Mouse (Mus musculus) midbrain, embryonic 14.5 days (tissue): Measurements from ENCODE around the gene Nell2. TPM values are rescaled to one million over a fixed set of nuclear protein-coding genes. Genes with fewer than 3 reads are reported as not detected.
A peak's percentile ranks its signal among the peaks of the same experiment; 100 is the strongest.
"Not testable (repeated sequence)": the region's sequence is repeated elsewhere in the genome, so short reads cannot be mapped to it uniquely, and the experiment has no call there.

ENCODE experiments used
- ATAC-seq: fragments of 200-750 bp; cut with Nextera tagmentation; 2 replicates; pipeline ENCODE4 v1.8.0; 2017; ENCODE audit warnings: moderate number of reproducible peaks, moderate library complexity; ENCODE audit not compliant: low FRiP score, low TSS enrichment
- DNase-seq: peaks from one replicate; pipeline ENCODE4 v3.0.0-alpha.2; 2015
- H3K27ac ChIP-seq: fragments of 300-500 bp; sonication (generic); replicated peaks from 2 replicates; pipeline ENCODE4 v1.5.1; 2014; ENCODE audit warnings: mild to moderate bottlenecking, low read depth, low read length, moderate library complexity
- H3K27me3 ChIP-seq: fragments of 300-500 bp; sonication (generic); 2 replicates; pipeline ENCODE4 v1.6.1; 2014; ENCODE audit warnings: low read length, control low read depth, mixed read lengths; ENCODE audit not compliant: control insufficient read depth, insufficient read depth
- H3K36me3 ChIP-seq: fragments of 300-500 bp; sonication (generic); 2 replicates; pipeline ENCODE4 v1.6.1; 2014; ENCODE audit warnings: low read length, control low read depth; ENCODE audit not compliant: control insufficient read depth, insufficient read depth
- H3K4me1 ChIP-seq: fragments of 300-500 bp; sonication (generic); 2 replicates; pipeline ENCODE4 v1.6.1; 2014; ENCODE audit warnings: mild to moderate bottlenecking, antibody characterized with exemption, low read length, control low read depth; ENCODE audit not compliant: control insufficient read depth, insufficient read depth
- H3K4me2 ChIP-seq: fragments of 300-500 bp; sonication (generic); 2 replicates; pipeline ENCODE4 v1.6.1; 2014; ENCODE audit warnings: mild to moderate bottlenecking, low read length, moderate library complexity
- H3K4me3 ChIP-seq: fragments of 300-500 bp; sonication (generic); replicated peaks from 2 replicates; pipeline ENCODE4 v1.5.1; 2014; ENCODE audit warnings: low read depth, low read length
- H3K9ac ChIP-seq: fragments of 300-500 bp; sonication (generic); replicated peaks from 2 replicates; pipeline ENCODE4 v1.6.1; 2014; ENCODE audit warnings: mild to moderate bottlenecking, low read length, moderate library complexity
- H3K9me3 ChIP-seq: fragments of 300-500 bp; sonication (generic); 2 replicates; pipeline ENCODE4 v1.6.1; 2016; ENCODE audit warnings: low read length, control low read depth, mixed read lengths; ENCODE audit not compliant: control insufficient read depth
- WGBS: fragments of 180-500 bp; shearing (Covaris S2); extraction: QIAGEN DNeasy Blood & Tissue Kit; methylation state at CpG from one replicate; pipeline ENCODE4 v1.1.7; 2014; 5-methylcytosine and 5-hydroxymethylcytosine counted together
- polyA plus RNA-seq: library from polyadenylated mRNA; unstranded; fragments of >200 nt; fragmentation: Nextera tagmentation; extraction: Ambion mirVana; gene quantifications from 2 replicates; pipeline ENCODE4 v1.2.1, GENCODE M21; 2014

Nell2 gene
- polyA plus RNA-seq, 1 experiment from 2014 or later: 170 TPM

DNA sequence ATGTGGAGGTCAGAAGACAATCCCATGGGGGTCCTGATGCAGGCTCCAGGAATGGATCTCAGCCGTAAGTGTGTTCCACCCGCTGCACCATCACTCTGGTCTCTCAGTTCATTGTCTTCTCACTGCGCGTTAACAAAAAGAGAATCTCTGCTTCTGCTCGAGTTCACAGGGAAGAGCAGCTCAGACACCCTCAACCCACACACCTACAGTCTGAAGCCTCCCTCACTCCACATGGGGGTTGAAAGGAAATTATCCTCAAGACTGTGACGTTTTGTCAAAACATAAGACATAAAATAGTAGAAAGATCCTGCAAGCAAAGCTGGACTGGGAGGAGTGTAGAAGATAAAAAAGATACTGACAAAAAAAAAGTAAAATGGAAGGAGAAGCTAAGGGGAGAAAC lies 6.3 kb upstream of the Nell2 start:
- H3K36me3 ChIP-seq: no peaks in the 10 kb centered on the region
- H3K27ac ChIP-seq: no peak overlapping the region
- DNase-seq (no peak), ATAC-seq (no peak)
- no peak overlapping the region for H3K9ac ChIP-seq
- no peak overlapping the region for H3K4me3 ChIP-seq
- H3K4me1 ChIP-seq: no peaks in the 10 kb centered on the region
- H3K9me3 ChIP-seq: 0 out of 2 replicates have a peak, but pooled peaks cover 3% of the 10 kb centered on the region
- H3K27me3 ChIP-seq: no peaks in the 10 kb centered on the region
- 72% methylated on average over 6 of the region's 6 CpGs for WGBS
- H3K4me2 ChIP-seq: no peak overlapping the region

DNA sequence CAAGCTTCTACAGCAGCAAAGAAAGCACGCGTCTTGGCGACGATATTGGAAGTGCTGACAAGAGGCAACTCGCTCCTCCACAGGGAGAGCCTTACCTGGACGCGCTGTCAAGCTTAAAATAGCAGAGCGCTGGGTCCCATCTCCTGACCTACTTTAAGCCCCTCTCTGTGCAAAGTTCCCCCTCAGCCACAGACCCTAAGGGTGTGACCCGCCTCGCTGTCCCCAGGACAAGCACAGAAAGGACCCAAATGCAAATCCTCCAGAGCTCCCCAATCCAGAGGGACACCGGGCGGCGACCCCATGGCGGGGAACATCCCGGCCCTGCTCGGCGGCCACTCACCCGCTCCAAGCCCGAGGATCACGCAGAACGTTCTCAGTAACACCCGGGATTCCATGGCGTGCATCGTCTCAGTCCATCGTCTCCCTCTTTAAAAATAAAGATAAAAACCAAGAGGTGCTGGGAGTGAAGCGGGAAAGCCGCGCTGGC lies 855 bp downstream of the Nell2 start:
- WGBS: under 1% methylated on average over 28 of the region's 28 CpGs
- Histone ChIP-seq H3K9me3 (no peaks in the 10 kb centered on the region), H3K9ac (peak overlapping the region; percentile 85), H3K4me2 (peak overlapping the region; percentile 79), H3K4me3 (peak overlapping the region; percentile 75), H3K27ac (peak overlapping the region; percentile 93), H3K4me1 (peaks cover 12% of the 10 kb centered on the region), H3K36me3 (no peaks in the 10 kb centered on the region), H3K27me3 (no peaks in the 10 kb centered on the region)
- DNase-seq: peak; percentile 64
- 0 out of 2 replicates have a peak, but pooled peaks have one; percentile 21 for ATAC-seq

DNA sequence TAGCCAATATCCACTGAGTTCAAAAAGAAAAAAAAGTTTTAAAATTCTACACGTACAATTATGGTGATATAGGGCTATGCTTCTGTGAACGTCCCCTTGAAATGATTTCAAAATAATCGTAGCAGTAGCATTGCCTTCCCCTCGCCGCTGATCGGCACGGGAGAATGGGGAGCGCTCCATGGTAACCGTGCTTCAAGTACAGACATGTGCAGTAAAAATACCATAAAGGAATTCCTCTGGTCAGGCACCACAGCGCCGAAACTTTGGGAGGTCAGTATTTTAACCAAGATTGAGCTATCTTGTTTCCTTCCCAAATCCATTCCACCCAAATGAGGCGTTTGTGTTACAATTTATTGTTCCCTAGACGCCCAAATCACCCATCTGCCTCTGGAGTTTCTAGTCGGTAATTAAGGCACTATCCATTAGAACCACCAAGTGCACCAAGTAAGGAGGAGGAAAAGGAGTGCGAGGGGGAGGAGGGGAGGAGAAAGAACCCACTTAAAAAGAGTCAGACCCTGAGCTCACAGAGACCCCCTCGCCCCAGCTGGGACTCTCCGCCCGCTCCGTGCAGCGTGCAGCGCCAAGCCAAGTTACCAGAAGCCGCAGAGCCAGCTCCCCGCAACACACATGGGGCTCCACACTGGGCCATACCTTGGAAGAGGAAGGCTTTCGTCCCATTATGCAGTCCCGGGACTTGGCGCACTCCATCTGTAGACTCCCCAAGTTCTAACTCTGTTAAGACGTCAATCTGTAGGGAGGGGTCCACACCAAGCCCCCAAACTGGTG lies 1.5 kb downstream of the Nell2 start:
- peak overlapping the region; percentile 85 for H3K9ac ChIP-seq
- peak overlapping the region; percentile 79 for H3K4me2 ChIP-seq
- H3K36me3 ChIP-seq: no peaks in the 10 kb centered on the region
- no peaks in the 10 kb centered on the region for H3K9me3 ChIP-seq
- peak overlapping the region; percentile 75 for H3K4me3 ChIP-seq
- whole genome bisulfite sequencing: 1% methylated on average over 27 of the region's 27 CpGs
- peak overlapping the region; percentile 93 for H3K27ac ChIP-seq
- no peaks in the 10 kb centered on the region for H3K27me3 ChIP-seq
- H3K4me1 ChIP-seq: peaks cover 12% of the 10 kb centered on the region
- DNase-seq (peak; percentile 68), ATAC-seq (no peak)

DNA sequence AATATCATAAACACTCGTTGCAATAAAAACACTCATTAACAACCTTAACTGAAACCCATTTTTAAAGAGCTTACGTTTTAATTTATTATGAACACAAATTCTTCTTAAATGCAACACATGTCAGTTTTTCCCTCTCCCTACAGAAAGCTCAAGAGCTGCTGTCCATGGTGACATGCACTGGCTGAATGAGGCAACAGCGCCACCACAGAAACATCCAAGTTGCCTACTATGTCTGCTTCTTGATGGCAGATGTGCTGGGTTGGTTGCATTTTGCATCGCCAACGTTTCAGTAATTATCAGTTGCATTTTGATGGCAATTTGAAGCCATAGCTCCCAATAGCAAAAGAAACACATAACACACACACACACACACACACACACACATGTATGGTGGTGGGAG lies 2.4 kb downstream of the Nell2 start:
- Histone ChIP-seq H3K9me3 (no peaks in the 10 kb centered on the region), H3K36me3 (no peaks in the 10 kb centered on the region), H3K27ac (no peak overlapping the region; the same call in 1 of the 2 replicates), H3K4me3 (peak overlapping the region; percentile 75), H3K4me2 (peak overlapping the region; percentile 79), H3K9ac (peak overlapping the region; percentile 85; the same call in 1 of the 2 replicates), H3K27me3 (no peaks in the 10 kb centered on the region), H3K4me1 (peaks cover 12% of the 10 kb centered on the region)
- 9% methylated on average over 5 of the region's 5 CpGs for WGBS
- DNase-seq: peak; percentile 89
- ATAC-seq: no peak

DNA sequence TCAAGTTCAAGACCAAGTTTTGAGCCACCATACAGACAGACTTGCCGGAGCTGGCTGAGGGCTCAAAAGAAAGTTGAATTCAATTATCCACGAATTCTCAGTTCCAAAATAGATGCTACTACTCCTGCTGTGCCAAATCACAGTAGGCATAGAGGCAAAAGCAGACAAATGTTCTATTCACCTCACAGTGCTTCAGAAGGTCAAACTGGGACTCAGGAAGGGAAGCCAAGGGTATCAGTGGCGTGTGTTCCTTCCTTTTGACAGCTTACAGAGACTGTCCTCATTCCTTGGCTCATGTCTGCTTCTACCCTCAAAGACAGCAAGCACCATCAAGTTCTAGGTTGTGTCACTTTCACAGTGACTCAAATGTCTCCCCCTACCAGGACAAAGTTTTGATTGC lies 10.2 kb downstream of the Nell2 start:
- H3K9ac ChIP-seq: no peak overlapping the region
- no peak overlapping the region for H3K4me3 ChIP-seq
- no peak overlapping the region for H3K27ac ChIP-seq
- no peaks in the 10 kb centered on the region for H3K27me3 ChIP-seq
- no peak overlapping the region for H3K4me2 ChIP-seq
- no peaks in the 10 kb centered on the region for H3K4me1 ChIP-seq
- 0 out of 2 replicates have a peak, but pooled peaks cover 7% of the 10 kb centered on the region for H3K36me3 ChIP-seq
- H3K9me3 ChIP-seq: no peaks in the 10 kb centered on the region
- no peak for DNase-seq
- no peak for ATAC-seq
- 69% methylated on average over 3 of the region's 3 CpGs for WGBS

DNA sequence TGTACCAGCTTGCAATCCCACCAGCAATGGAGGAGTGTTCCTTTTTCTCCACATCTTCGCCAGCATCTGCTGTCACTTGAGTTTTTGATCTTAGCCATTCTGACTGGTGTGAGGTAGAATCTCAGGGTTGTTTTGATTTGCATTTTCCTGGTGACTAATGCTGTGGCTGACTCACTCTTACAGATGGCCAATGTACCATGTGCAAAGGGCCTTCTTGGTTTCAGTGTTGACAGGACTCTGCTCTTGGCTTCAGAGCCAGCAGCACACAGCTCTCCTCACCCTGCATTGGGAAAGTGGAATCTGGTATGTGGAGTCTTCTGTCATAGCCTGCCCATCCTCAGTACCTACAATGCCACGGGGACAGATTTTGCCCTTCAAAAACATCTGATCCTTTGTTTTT lies 15.1 kb downstream of the Nell2 start:
- H3K36me3 ChIP-seq, H3K4me3 ChIP-seq, DNase-seq, H3K9me3 ChIP-seq, H3K4me2 ChIP-seq, H3K27ac ChIP-seq, H3K27me3 ChIP-seq, ATAC-seq, H3K9ac ChIP-seq, H3K4me1 ChIP-seq: not testable (repeated sequence)
- WGBS: 93% methylated on average over 2 of the region's 2 CpGs

DNA sequence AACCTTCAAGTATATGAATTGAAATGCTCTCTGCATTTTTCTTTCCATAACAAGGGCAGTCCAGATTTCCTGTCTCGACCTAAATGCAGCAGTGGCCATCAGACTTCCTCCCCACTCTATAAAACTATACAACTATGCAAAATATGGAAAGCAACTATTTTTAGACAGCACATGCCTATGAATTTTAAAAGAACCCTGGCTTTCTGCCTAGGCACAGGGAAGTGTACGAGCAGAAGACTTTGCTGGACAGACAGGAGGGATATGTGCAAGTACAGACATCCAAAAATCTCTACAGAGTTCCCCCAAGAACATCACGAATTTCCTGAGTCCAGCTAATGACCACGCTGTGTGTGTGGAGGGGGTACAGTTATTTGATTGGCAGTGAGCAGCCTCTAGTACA lies 32.7 kb downstream of the Nell2 start:
- 89% methylated on average over 4 of the region's 4 CpGs for WGBS
- no peak overlapping the region for H3K4me3 ChIP-seq

GRCm38 (mm10) chr15:95495193-95495592 lies 33.2 kb downstream of the Nell2 start:
- H3K27me3 ChIP-seq: no peaks in the 10 kb centered on the region
- WGBS: 86% methylated on average over 8 of the region's 8 CpGs
- ATAC-seq: no peak
- H3K9me3 ChIP-seq: no peaks in the 10 kb centered on the region
- no peaks in the 10 kb centered on the region for H3K4me1 ChIP-seq
- no peaks in the 10 kb centered on the region for H3K36me3 ChIP-seq
- no peak overlapping the region for H3K27ac ChIP-seq
- H3K4me2 ChIP-seq: no peak overlapping the region
- no peak overlapping the region for H3K9ac ChIP-seq
- H3K4me3 ChIP-seq: no peak overlapping the region
- DNase-seq: no peak

More for the DNA sequence above, 32.7 kb downstream of the Nell2 start:
- Histone ChIP-seq H3K9ac (no peak overlapping the region), H3K27me3 (no peaks in the 10 kb centered on the region), H3K27ac (no peak overlapping the region), H3K36me3 (no peaks in the 10 kb centered on the region), H3K9me3 (no peaks in the 10 kb centered on the region), H3K4me1 (no peaks in the 10 kb centered on the region), H3K4me2 (no peak overlapping the region)
- DNase-seq (no peak), ATAC-seq (no peak)

GRCm38 (mm10) chr15:95492201-95492600 lies 36.2 kb downstream of the Nell2 start:
- Histone ChIP-seq H3K9ac (no peak overlapping the region), H3K27ac (no peak overlapping the region), H3K9me3 (no peaks in the 10 kb centered on the region), H3K36me3 (no peaks in the 10 kb centered on the region), H3K4me2 (no peak overlapping the region), H3K4me1 (no peaks in the 10 kb centered on the region), H3K4me3 (no peak overlapping the region), H3K27me3 (no peaks in the 10 kb centered on the region)
- DNase-seq: no peak
- ATAC-seq: no peak
- 79% methylated on average over 5 of the region's 5 CpGs for WGBS
